Mouse (Mus musculus) frontal cortex, postnatal 10 days (tissue): ENCODE measurements around the gene Sh3rf1.

Source experiments
- DNase-seq, 2 experiments: peaks; one replicate each; pipeline ENCODE4 v3.0.0; 2022; ENCODE audit warnings: low spot score in 2 of 2, mixed read lengths in 1 of 2

Sh3rf1 gene

GRCm38 (mm10) chr8:61286394-61286793 lies 62.7 kb downstream of the Sh3rf1 start:
- DNase-seq: no peak

- DNase-seq: no peak
Measured at GRCm38 (mm10) chr8:61286795-61287385, 63.2 kb downstream of the Sh3rf1 start.

- DNase-seq: peak; percentile 25 to 39
Measured at GRCm38 (mm10) chr8:61288006-61288566, 64.4 kb downstream of the Sh3rf1 start.

- DNase-seq: no peak
Measured at GRCm38 (mm10) chr8:61288676-61289075, 65.0 kb downstream of the Sh3rf1 start.

- no peak for DNase-seq
Measured at GRCm38 (mm10) chr8:61295040-61295439, 71.4 kb downstream of the Sh3rf1 start.

GRCm38 (mm10) chr8:61295441-61295840 lies 71.8 kb downstream of the Sh3rf1 start:
- DNase-seq: no peak

GRCm38 (mm10) chr8:61298828-61299227 lies 75.2 kb downstream of the Sh3rf1 start:
- DNase-seq: no peak

- no peak for DNase-seq
Measured at GRCm38 (mm10) chr8:61301298-61302028, 77.8 kb downstream of the Sh3rf1 start.

GRCm38 (mm10) chr8:61302029-61302368 lies 78.3 kb downstream of the Sh3rf1 start:
- no peak for DNase-seq

- no peak for DNase-seq
Measured at GRCm38 (mm10) chr8:61305451-61306070, 81.9 kb downstream of the Sh3rf1 start.

GRCm38 (mm10) chr8:61306501-61307112 lies 82.9 kb downstream of the Sh3rf1 start:
- DNase-seq: no peak

GRCm38 (mm10) chr8:61308896-61309295 lies 85.2 kb downstream of the Sh3rf1 start:
- no peak for DNase-seq

GRCm38 (mm10) chr8:61309530-61310402 lies 86.1 kb downstream of the Sh3rf1 start:
- no peak for DNase-seq

GRCm38 (mm10) chr8:61310403-61310871 lies 86.8 kb downstream of the Sh3rf1 start:
- DNase-seq: no peak

- DNase-seq: no peak
Measured at GRCm38 (mm10) chr8:61313016-61313415, 89.3 kb downstream of the Sh3rf1 start.

GRCm38 (mm10) chr8:61316012-61316767 lies 92.5 kb downstream of the Sh3rf1 start:
- no peak for DNase-seq

- DNase-seq: no peak
Measured at GRCm38 (mm10) chr8:61316813-61317534, 93.3 kb downstream of the Sh3rf1 start.

GRCm38 (mm10) chr8:61317535-61318136 lies 94.0 kb downstream of the Sh3rf1 start:
- DNase-seq: no peak

- no peak for DNase-seq
Measured at GRCm38 (mm10) chr8:61321216-61321615, 97.5 kb downstream of the Sh3rf1 start.
